Mouse (Mus musculus): ENCODE measurements at regions not wholly inside any gene's neighbourhood (a gene's known extent, or its start where the extent isn't known, plus 50 kb on each side); places are given as distances from the start of the nearest gene placed in this dataset.

GRCm38 (mm10) chr13:48022958-48023615 lies 237.9 kb upstream of the Id4 start:
- TF ChIP-seq CTCF (IDR thresholded peaks at IDR 0.05; ENCODE audit: insufficient read depth, low read length) (no peak), POLR2A (IDR thresholded peaks at IDR 0.05; ENCODE audit: borderline replicate concordance, extremely low read depth, low read depth, low read length) (no peak)
